Mouse (Mus musculus): ENCODE data around the gene Ndufs7.
"Not testable (repeated sequence)": the region's sequence is repeated elsewhere in the genome, so short reads cannot be mapped to it uniquely, and the experiment has no call there.

Ndufs7 gene

DNA sequence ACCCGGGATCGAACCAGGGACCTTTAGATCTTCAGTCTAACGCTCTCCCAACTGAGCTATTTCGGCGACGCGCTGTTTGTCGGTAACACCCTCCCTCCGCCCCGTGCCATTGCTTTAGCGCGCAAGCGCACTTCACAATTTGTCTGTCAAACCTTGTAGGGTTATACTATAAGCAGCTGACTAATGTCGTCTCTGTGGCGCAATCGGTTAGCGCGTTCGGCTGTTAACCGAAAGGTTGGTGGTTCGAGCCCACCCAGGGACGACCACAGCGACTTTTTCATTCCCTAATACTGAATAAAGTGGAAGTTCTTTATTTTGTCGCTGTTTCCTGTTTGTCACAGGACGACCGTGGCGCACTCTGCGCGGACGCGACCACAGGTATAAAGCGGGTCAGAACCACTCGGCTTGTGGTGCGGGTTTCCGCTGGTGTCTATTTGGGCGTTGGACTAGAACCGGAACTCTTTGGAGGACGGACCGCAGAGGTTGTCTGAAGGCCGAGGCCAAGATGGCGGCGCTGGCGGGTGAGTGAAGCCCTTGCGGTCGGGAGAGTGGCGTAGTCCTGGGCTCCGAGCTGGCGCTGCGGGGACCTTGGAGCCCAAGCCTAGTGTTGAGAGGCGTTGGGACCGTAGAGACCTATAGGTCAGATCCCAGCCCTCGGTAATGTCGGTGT, at the start of gene Ndufs7:
Ndufs7 (plus strand) TSS at position 151 of the 670 bp plus-strand sequence.
- DNase-seq (ENCODE audit: low read depth): peak; percentile 89

DNA sequence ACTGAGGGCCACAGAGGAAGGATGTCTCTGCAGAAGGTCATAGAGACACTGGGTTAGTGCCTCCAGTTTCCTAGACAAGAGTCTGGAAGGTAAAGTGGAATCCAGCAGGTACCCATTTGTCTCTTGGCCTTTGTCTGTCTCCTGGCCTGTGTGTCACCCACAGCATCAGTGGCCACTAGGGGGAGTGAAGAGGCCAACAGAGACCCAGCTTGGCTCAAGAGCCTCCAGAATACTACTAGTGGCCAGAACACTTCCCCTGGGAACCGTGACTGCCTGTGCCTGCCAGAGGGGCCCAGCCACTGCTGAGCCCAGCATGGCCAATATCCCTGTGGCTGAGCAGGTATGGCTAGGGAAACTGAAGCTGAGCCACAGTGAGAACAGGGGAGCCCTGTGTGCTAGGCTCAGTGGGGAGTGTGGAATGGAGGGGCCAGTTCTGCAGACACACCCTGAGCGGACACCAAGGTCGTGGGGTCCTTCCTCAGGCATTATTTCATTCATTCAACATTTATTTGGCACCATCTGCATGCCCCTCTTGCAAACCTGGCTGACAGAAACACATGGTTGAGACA, 49.4 kb upstream of the Ndufs7 start:
- DNase-seq (ENCODE audit: low read depth): peak; percentile 85

DNA sequence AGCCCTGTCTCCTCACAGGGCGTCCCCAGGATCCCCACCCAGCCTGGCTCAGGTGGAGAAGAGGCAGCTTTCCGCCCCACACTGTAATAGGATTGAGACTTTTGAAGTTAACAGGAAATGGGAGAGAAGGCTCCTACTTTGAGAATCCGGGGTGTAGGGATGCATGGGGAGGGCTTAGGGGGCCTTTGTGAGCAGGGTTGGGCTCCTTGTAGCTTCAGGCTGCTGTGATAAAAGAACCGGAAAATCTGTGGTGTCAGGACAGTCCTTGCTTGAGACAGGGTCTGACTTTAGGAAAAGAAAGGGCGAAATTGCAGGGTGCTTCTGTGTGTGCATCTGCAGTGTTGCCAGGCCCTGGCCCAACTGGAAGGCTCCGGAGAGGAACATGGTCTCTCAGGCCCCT, 48.4 kb upstream of the Ndufs7 start:
- no peak for DNase-seq (ENCODE audit: low read depth)

DNA sequence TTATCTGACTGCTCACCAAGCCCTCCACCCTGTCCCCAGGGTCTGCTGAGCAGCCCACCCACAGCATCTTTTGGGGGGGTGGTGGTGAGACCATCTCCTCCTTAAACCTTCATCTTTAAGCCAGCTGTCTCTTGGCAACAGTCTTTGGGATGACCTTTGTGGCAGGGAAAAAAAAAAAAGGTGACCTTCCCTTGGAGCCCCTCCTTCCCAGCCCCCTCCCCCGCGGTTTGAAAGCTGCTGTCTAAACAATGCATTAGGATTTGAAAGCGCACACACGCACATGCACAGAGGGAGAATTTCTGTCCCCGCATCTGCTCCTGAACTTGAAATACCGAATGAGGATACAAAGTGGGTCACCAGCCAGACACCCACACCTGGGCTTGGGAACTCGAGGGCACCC, 44.9 kb upstream of the Ndufs7 start:
- no peak for DNase-seq (ENCODE audit: low read depth)

DNA sequence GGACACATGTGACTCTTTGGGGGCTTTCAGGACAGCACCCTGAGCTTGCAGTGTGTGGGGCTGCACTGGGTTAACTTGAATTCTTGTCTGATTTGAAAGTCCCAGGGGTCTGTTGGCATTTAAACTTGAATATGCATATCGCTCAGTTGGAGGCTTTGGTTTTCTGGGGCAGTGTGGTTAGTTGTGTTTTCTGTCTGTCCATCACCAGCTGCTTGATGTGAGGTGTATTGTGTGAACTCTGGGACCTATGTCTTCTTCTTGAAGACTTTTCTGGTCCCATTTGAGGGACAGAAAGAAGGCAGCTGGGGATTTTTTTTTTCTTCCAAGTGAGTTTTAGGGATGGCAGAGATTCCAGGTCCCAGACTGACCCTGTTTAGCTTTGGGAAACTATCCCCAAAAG, 41.7 kb upstream of the Ndufs7 start:
- DNase-seq (ENCODE audit: low read depth): no peak

DNA sequence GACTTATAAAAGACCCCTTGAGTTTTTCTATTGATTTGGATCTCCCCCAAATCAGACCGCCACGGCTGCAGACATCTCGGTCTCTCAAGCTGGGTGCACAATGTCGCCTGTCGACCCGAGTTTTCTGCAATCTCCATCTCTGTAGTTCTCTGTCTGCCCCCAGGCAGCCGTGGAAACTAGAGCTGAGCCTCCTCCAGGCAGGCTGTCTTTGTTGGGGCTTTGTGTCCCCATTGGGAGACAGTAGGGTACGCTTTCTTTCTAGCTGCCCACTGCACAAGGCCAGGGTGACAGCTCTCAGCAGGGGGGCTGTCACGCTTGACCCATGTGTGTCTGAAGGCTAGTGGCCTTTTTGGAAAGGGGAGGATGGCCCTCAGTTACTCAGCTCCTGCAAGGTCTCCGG, 41.2 kb upstream of the Ndufs7 start:
- no peak for DNase-seq (ENCODE audit: low read depth)

DNA sequence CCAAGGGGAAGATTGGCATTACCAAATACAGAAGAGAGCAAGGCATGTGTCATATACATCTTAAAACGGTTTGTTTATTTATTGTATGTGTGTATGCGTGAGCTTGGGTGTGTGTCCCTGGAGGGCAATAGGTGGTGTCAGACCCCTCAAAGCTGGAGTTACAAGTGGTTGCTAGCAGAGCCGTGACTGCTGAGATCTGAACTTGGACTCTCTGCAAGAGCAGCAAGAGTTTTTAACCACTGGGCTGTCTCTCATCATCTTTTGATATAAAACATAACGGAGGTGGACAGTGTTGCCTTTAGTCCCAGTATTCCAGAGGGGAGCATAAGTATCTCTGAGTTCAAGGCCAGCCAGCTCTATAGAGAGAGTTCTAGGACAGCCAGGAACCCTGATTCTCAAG, 40.7 kb upstream of the Ndufs7 start:
- no peak for DNase-seq (ENCODE audit: low read depth)

DNA sequence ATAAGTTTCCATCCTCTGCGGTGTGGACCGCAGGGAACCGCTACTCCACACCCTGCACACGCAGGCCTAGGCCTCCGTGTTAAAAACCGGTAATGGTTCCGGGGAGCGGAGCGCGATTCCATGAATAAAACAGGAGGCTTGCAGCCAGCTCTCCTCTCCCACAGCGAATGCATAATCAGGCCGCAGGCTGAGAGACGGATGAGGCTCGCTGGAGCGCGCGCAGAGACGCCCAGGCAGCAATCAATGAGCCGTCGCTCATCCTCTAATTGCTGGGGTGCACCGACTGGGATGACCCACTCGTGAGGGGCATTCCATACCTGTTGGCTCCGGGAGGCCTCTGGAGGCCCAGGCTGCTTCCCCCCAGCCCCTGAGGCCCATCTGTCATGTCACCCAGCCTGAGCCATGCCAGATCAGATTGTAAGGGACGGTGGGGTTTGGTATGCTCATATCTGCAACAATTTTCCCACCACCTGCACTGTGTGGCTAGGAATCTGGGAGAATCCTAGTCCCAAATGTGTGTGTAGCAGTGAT, 40.0 kb upstream of the Ndufs7 start:
- DNase-seq (ENCODE audit: low read depth): no peak

DNA sequence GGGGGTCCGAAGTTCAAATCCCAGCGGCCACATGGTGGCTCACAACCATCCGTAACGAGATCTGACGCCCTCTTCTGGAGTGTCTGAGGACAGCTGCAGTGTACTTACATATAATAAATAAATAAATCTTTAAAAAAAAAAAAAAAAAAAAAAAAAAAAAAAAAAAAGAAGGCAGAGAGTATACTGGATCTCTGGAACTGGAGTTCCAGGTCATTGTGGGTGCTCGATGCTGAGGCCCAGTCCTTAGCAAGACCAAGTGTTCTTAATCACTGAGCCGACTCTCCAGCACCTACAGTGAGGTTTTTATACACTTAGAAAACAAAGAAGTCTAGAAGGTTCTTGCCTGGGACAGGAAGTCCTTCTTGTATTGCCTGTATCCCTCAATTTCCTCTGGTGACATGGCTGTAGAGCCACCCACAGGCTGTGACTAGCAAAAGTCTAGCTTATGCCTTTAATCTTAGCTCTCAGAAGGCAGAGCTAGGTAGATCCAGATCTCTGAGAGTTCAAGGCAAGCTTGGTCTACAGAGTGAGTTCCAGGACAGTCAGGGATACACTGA, 37.3 kb upstream of the Ndufs7 start:
- DNase-seq (ENCODE audit: low read depth): not testable (repeated sequence)

DNA sequence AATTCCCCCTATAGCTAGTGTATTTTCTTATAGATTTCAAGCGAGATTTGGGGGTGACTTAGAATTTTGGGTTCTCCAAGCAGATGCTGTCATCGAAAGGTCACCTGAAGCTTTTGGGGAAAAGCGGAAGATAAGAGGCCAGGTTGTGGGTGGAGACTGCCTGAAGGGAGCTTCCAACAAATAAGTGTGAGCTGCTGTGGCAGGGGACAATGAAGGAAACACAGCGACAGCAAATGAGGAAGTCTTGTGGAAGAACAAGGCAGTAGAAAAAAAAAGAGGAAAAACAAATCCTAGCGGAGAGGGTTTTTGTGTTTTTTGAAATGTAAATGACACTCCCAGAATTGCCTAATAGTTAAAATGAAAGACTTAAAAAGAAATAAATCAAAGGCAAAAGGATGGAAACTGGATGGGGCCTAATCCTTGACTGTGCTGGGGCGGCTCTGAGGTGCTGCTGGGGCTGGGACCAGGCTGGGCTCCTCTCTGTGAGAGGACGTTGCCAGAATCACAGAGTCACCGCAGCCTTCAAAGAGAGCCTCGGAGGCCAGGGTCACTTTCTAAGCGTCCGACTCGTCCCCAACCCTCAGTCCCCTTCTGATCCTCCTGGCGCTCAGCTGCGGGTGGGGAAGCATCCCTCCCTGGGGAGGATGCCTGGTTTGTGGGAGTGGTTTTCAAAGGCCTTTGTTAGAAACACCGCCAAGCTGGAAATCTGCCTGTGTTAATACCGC, 33.7 kb upstream of the Ndufs7 start:
- no peak for DNase-seq (ENCODE audit: low read depth)

DNA sequence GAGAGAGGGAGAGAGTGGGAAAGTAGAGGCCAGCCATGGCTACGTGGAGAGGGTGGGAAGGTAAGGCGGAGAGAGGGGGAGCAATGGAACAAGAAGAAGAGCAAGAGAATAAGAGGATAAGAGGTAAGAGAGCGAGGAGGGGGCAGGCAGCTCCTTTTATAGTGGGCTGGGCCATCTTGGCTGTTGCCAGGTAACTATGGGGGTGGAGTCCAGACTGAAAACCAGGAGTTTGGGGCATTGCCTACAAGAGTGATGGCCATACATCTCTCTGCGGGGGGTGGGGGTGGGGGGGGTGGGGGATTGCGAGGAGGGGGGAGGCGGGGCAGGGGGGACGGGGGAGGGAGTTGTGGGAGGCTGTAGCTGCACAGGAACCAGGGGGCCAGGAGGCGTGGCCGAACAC, 28.2 kb upstream of the Ndufs7 start:
- DNase-seq (ENCODE audit: low read depth): no peak

DNA sequence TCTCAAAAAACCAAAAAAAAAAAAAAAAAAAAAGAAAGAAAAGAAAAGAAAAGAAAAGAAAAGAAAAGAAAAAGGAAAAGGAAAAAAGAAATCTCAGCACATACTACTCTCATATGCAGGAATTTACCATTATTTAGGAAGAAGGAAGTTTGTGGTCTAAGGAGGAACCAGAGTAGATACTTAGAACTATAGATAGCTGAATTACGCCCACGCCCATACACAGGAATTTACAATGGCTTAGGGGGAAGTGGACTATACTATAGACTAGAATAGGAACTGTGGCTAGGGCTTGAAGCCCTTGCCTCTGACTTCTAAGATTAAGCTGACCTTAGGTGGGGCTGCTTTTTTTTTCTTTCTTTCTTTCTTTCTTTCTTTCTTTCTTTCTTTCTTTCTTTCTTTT, 25.8 kb upstream of the Ndufs7 start:
- DNase-seq (ENCODE audit: low read depth): not testable (repeated sequence)

DNA sequence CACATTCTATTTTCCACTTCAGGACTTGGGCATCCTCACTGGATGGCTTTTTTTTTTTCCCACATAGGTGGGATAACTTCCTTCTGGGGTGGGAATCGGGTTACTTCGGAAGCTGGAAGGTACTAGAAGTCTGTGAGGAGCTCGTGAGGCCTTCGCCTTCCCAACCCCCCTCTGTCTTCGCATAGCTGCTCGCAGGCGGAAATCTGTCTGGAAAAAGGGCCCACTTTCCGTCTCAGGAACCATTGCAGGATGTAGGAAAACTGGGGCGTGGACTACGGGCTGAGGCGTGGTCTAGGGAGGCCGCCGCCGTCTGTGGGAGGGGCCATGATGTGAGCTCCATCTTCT, 22.9 kb upstream of the Ndufs7 start:
- DNase-seq (ENCODE audit: low read depth): no peak

DNA sequence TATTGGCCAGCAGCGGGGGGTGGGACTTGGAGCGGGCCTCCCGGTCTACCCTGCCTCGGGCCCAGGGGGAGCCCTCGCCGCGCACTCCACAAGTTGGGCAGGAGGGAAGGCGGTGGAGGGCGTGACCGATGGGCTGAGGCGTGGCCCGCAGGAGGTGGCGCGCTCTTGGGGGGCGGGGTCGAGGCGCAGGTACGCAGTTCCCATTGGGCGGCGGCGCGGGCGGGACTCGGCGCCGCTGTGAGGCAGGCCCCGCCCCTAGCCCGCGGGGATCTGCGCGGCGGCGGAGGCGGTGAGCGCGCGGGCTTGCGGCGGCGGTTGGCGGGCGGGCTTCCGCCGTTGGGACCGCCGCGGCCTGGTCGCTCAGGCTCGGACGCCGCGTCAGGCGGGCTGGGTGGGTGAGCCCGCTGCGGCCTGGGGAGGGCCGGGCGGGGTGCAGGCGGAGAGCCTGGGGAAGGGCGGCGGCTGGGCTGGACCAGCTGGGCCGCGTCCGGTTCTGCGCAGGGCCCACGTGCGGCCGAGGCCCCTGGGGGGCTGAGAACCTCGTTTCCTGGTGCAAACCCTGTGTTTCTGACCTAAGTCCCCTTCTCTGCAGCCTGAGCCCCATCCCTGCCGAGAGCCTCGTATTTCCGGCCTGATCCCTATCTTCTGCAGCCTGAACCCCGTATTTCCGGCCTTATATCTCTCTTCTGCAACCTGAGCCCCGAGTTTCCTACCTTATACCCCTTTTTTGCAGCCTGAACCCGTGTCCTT, 22.3 kb upstream of the Ndufs7 start, which contains the start of gene Mum1:
Mum1 (plus strand) TSS at position 19 of the 750 bp plus-strand sequence.
- peak; percentile 97 for DNase-seq (ENCODE audit: low read depth)

DNA sequence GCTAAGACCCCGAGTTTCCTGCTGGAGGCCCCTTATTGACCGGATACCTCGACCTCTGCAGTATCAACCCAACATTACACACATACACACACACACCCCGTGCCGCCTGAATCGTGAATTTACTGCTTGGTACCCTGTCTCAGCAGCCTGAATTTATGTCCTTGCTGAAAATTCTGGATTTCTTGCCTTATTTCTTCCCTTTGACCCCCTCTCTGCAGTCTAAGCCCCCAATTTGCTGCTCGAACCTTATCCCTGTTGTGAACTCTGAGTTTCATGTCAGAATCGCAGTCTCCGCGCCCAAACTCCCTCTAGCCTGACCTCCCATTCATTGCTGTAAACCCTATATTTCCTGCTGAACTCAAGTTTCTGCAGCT, 21.8 kb upstream of the Ndufs7 start:
- no peak for DNase-seq (ENCODE audit: low read depth)

DNA sequence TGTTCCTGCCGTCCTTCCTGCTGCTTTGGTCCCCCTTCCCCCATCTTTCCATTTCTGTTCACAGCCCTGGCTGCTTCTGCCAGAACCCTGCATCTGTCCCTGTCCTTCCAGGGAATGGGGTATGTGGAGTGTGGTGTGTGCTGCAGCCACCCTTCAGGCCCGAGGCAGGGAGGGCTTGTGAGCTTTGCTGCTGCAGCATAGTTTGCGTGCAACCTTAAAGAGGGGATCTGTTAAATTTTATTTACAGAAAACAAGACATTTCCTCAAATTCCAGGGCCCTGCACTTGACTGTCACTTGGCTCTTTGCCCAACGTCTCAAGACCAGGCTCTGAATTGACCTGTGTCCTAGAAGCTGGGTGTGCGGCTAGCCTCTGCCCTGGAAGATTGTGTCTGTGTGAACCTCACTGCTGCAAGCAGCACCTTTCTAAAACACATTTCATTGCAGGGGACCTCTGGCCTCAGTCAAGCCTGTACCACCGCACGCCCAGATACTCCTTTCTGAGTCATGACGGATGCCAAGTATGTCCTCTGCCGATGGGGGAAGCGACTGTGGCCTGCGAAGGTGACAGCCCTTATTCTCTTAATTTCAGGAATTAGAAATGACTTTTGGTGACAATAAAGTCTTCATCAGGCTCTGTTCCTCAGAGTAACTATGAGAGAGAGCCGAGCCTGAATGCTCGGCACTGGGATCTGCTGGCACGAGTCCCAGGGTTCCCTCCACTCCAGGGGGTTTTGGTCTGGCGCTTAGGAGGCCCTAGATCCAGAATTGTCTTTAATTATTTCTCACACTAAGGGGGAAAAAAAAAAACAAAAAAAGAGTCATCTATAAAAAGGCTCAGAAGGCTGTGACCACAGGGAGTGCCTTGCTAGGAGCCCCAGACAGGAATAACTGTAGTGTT, 20.8 kb upstream of the Ndufs7 start:
- no peak for DNase-seq (ENCODE audit: low read depth)

DNA sequence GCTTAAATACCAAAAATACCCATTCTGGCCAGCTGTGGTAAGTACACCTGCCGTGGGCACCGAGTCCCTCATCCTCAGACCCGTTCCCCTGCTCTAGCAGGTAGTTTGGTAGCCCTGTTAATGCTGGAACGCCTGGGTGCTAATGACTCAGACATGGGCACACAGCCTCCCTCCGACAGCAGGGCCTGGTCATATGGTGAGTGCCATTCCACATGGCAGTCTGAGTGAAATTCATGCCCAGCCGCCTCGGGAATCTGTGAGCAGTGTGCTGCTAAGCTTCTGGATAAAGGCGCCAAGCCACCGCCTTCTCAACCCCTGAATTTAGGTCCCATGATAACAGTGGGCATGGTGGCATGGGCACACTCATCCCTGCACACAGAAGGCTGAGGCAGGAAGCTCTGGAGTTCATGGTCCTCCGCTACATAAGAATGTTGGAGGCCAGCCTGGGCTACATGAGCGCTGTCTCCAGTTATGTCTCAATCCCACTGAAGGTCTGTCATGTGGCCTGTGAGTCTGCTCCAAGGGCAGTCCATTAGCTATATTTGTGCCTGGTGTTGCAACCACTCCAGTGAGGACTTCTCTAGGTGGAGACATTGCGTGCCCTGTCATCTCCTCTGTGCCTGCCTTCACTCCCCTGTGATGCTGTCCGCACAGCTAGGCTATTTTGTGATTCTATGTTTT, 12.6 kb upstream of the Ndufs7 start:
- no peak for DNase-seq (ENCODE audit: low read depth)

DNA sequence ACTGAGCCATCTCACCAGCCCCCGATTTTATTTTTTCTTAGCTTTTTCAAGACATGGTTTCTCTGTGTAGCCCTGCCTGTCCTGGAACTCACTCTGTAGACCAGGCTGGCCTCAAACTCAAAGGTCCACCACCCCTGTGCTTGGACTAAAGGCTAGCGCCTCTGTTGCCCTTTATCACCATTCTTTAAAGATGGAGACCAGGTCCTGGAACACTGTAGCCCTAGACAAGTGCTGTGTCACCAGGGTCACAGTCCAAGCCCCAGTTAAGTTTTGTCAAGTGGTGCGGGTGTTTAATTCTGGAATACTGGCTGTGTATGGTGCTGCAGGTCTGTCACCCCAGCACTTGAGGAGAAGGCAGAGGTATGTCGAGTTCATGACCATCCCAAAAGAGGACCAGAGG, 11.9 kb upstream of the Ndufs7 start:
- DNase-seq (ENCODE audit: low read depth): no peak

DNA sequence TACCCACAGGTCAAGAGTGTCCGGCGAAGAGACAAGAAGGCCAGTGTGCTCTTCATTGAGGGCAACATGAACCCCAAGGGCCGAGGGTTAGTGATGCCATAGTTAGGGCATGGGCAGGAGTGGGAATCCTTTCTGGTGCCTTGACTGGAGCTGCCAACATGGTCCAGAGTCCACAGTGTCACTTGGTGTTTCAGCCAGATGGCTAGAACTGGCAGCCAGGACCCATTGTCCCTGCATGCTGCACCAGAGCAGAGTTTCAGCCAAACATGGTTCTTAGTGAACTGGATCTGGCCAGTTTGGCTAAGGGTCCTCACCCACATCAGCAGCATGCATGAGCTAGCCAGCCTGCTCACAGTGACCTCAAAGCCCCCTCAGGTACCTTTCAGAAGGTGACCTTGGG, 10.6 kb upstream of the Ndufs7 start:
- DNase-seq (ENCODE audit: low read depth): no peak

DNA sequence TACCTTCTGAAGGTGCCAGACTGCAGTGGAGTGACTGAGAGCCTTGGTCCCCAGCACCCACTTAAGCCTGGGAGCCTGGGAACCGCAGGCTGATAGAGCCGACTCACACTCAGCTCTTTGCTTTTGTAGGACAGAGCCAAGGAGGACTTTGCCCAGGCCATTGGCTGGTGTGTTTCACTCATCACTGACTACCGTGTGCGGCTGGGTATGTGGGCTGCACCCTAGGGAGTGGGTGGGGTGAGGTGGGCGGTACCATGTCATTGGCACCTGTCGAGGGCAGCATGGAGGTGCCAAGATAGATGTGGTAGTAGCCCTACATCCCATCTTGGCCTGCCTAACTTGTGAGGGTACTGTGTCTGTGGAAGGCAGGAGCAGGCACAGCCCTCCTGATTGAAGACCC, 9.1 kb upstream of the Ndufs7 start:
- DNase-seq (ENCODE audit: low read depth): no peak

DNA sequence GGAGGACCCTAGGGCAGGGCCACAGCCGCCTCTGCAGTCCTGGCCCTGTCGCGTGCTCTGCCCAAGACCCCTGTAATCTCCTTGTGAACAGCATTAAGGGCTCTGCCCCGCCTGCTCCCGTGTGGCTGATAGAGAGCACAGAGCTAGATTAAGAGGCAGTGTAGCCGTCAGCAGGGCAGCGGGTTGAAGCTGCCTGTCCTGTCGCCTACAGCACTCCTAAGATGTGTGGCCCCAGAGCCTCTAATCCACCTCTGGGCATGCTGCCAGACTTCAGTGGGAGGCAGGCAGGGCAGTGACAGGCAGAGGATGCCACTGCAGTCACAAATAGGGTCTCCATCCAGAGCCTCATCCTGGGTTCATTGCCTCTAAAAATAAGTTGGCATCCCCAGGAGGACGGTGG, 6.8 kb upstream of the Ndufs7 start:
- DNase-seq (ENCODE audit: low read depth): no peak

Measured in c-Kit-positive CD71-negative TER-119-negative erythroid progenitor cells, embryonic 14.5 days (primary cell).